Mouse (Mus musculus): ENCODE results near the gene Ciita.

DNA sequence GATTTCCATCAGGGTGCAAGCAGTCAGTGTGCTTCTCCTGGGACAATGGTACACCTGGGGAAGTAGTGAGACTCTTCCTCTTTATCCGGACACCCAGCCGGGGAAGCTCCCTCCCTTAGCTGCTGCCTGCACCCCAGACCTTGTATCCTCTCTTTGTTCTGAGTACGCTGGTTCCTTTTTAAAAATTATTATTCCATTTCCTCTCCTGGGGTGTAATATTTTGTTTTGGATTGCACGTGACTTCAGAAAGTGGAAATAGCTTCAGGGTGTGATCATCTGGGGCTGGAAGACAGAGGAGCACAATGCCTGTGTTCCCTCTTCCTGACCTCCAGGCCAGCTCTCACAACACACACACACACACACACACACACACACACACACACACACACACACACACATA is 2.5 kb downstream of the Ciita start:
- TF ChIP-seq CTCF (IDR thresholded peaks at IDR 0.05; ENCODE audit: extremely low read depth, insufficient read length, insufficient replicate concordance, low read depth, low read length) (no peak), POLR2A (IDR thresholded peaks at IDR 0.05; ENCODE audit: low read depth, low read length) (no peak)

Measured in small intestine, adult 2 months (tissue).